Mouse (Mus musculus) MEL (cell line): Measurements from ENCODE around the gene Gpr137. TPM values are rescaled to one million over a fixed set of nuclear protein-coding genes. Genes with fewer than 3 reads are reported as not detected.
A peak's percentile ranks its signal among the peaks of the same experiment; 100 is the strongest.

Source experiments
- DNase-seq: peaks from one replicate; pipeline ENCODE4 v3.0.0; 2011; ENCODE audit warnings: low read depth, low spot score
- H3K27ac ChIP-seq: 2 replicates; pipeline ENCODE4 v1.5.1; 2012; ENCODE audit warnings: low read depth, mild to moderate bottlenecking, control low read depth, low read length, moderate library complexity; ENCODE audit not compliant: control insufficient read depth
- H3K27me3 ChIP-seq, 2 experiments: fragments of 150-350 bp in 1 of 2; sonication (generic) in 1 of 2; 2 replicates each; pipeline ENCODE4 v1.6.1; 2012; ENCODE audit warnings: low read length in 2 of 2, mild to moderate bottlenecking in 2 of 2, improper control_type of control experiment in 1 of 2, moderate library complexity in 1 of 2; ENCODE audit not compliant: insufficient read depth in 2 of 2, control insufficient read depth in 1 of 2
- H3K36me3 ChIP-seq, 2 experiments: 2 replicates each; pipeline ENCODE4 v1.6.1; 2012 to 2014; ENCODE audit warnings: low read length in 2 of 2, improper control_type of control experiment in 1 of 2, inconsistent platforms in 1 of 2, mild to moderate bottlenecking in 1 of 2; ENCODE audit not compliant: insufficient read depth in 2 of 2, control insufficient read depth in 1 of 2
- H3K4me1 ChIP-seq, 2 experiments: fragments of 150-350 bp in 1 of 2; sonication (generic) in 1 of 2; 2 replicates each; pipeline ENCODE4 v1.6.1; 2012; ENCODE audit warnings: low read length in 2 of 2, improper control_type of control experiment in 1 of 2, mild to moderate bottlenecking in 1 of 2; ENCODE audit not compliant: insufficient read depth in 2 of 2, control insufficient read depth in 1 of 2
- H3K4me3 ChIP-seq, 2 experiments: fragments of 150-350 bp in 1 of 2; sonication (generic) in 1 of 2; 2 replicates each; pipeline ENCODE4 v1.5.1; 2012; ENCODE audit warnings: low read depth in 2 of 2, low read length in 2 of 2, mild to moderate bottlenecking in 2 of 2, moderate library complexity in 2 of 2, control low read depth in 1 of 2, improper control_type of control experiment in 1 of 2; ENCODE audit not compliant: control insufficient read depth in 1 of 2, insufficient read depth in 1 of 2
- H3K79me2 ChIP-seq: 2 replicates; pipeline ENCODE4 v1.6.1; 2012; ENCODE audit warnings: mild to moderate bottlenecking, low read length, moderate library complexity; ENCODE audit not compliant: control insufficient read depth, poor library complexity, insufficient read depth
- H3K9ac ChIP-seq: 2 replicates; pipeline ENCODE4 v1.6.1; 2012; ENCODE audit warnings: low read depth, mild to moderate bottlenecking, control low read depth, low read length, moderate library complexity; ENCODE audit not compliant: control insufficient read depth, poor library complexity, severe bottlenecking
- H3K9me3 ChIP-seq: fragments of 150-350 bp; sonication (generic); replicated peaks from 2 replicates; pipeline ENCODE4 v1.6.1; 2012; ENCODE audit warnings: mild to moderate bottlenecking, low read length, improper control_type of control experiment, moderate library complexity; ENCODE audit not compliant: insufficient read depth
- JUND ChIP-seq: IDR thresholded peaks from 2 replicates; pipeline ENCODE4 v1.6.1; 2011; ENCODE audit warnings: low read depth, mild to moderate bottlenecking, improper control_type of control experiment, low read length
- MEF2A ChIP-seq: IDR thresholded peaks from 2 replicates; pipeline ENCODE4 v1.6.1; 2014; ENCODE audit warnings: low read depth, mild to moderate bottlenecking, inconsistent platforms, low read length, improper control_type of control experiment; ENCODE audit not compliant: poor library complexity, insufficient replicate concordance, severe bottlenecking; ENCODE audit errors: extremely low read depth
- MYC ChIP-seq: IDR thresholded peaks from 2 replicates; pipeline ENCODE4 v1.6.1; 2011; ENCODE audit warnings: low read depth, mild to moderate bottlenecking, low read length, improper control_type of control experiment, moderate library complexity
- NELFE ChIP-seq: IDR thresholded peaks from 2 replicates; pipeline ENCODE4 v1.6.1; 2011; ENCODE audit warnings: low read depth, low read length, improper control_type of control experiment
- ZKSCAN1 ChIP-seq: IDR thresholded peaks from 2 replicates; pipeline ENCODE4 v1.6.1; 2012; ENCODE audit warnings: low read depth, mild to moderate bottlenecking, inconsistent platforms, low read length, improper control_type of control experiment, moderate library complexity
- polyA plus RNA-seq, 2 experiments: library from polyadenylated mRNA; stranded (reverse) in 1 of 2; unstranded in 1 of 2; fragments of >175 nt in 1 of 2; fragments of >200 nt in 1 of 2; gene quantifications; 2 replicates each; pipeline versions ENCODE4 v1.2.1 to v1.2.4; 2012; ENCODE audit warnings: low replicate concordance in 2 of 2, low read depth in 1 of 2; ENCODE audit not compliant: insufficient read length in 2 of 2, insufficient read depth in 1 of 2, missing spikeins in 1 of 2
- total RNA-seq: library from RNA; depleted of rRNA; stranded (reverse); fragments of 300-350 nt; gene quantifications from 2 replicates; pipeline ENCODE4 v1.2.3, GENCODE M21; 2012; rRNA removed

Gene Gpr137
- total and polyA plus RNA-seq, 3 experiments, result 27.1 to 35.3 TPM; not detected in 1

DNA sequence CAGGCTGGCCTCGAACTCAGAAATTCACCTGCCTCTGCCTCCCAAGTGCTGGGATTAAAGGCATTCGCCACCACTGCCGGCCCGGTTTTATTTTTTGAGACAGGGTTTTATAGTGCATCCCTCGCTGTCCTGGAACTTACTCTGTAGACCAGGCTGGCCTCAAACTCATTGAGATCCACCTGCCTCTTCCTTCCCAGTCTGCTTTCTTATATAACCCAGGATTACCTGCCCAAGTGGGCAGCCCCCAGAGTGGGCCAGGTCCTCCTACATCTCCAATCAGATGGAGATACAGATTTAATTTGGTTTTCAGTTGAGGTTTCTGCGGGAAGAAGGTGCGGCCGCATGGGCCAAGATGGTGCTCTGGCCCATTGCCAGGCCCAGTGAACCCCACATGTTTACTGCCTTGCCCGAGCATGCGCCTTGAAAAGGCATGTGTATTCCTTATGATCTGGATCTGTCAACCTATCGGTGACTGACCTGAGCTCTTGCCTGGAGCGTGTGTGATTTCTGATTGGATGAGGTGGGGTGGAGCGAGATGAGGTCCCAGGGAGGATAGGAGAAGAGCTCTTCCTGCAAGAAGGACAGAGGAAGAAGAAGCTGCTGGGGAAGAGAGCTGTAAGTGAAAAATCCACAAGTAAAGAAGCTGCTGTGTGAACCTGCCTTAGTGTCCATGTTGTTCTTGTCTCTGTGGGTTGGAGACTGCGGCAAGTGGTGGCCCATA lies 48.4 kb downstream of the Gpr137 start (continued):
- no peak for TF ChIP-seq ZKSCAN1
- TF ChIP-seq MEF2A, result no peak

DNA sequence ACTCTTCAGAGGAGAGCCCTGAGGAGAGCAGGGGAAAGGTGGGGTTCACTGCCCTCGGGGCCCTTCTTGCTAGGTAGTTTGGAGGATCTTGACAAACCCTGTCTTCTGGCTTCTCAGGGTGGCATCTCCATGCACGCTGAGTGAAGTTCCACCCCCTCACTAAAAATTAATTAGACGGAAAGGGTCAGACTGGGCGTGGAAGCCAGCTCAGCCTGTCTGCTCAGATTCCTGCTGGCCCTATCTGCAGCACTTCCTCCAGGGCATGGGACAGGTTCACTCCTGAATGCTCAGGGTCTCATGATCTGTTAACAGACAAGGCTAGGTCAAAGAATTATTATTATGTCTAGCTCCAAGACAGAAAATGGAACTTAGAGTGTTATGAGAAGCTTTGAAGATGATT lies 49.8 kb downstream of the Gpr137 start:
- peak; percentile 45 for DNase-seq
- no peak for TF ChIP-seq MYC
- 0 out of 2 replicates have a peak, but pooled peaks have one; percentile 26 for TF ChIP-seq NELFE
- no peak for TF ChIP-seq JUND
- Histone ChIP-seq H3K79me2 (peaks cover 8% of the 10 kb centered on the region), H3K9me3 (no peaks in the 10 kb centered on the region), H3K4me1 (peaks cover 3 to 20% of the 10 kb centered on the region in 2 experiments), H3K4me3 (no peak overlapping the region), H3K9ac (peak overlapping the region; percentile 40; the same call in 1 of the 2 replicates), H3K27me3 (no peaks in the 10 kb centered on the region), H3K27ac (no peak overlapping the region), H3K36me3 (peaks cover 0 to 15% of the 10 kb centered on the region in 2 experiments; a peak in 2 of 4 replicates)

Other genes starting within 250 kb of the Gpr137 start
- 4.7 and 4.9 TPM in 2 replicates for gene Rps6ka4, start 101.8 kb downstream of the Gpr137 start, total RNA-seq
- 1 to 10 TPM in 1 of 2 experiments, not detected in 1; 7.3 TPM for gene Rps6ka4, start 101.8 kb downstream of the Gpr137 start, polyA plus RNA-seq
- gene Ccdc88b, start 84.3 kb downstream of the Gpr137 start, total RNA-seq, result 32.4 and 38.7 TPM in 2 replicates
- gene Ccdc88b, start 84.3 kb downstream of the Gpr137 start, polyA plus RNA-seq, result 10 to 100 TPM in 1 of 2 experiments, not detected in 1; 59.8 TPM
- gene Trmt112, start 32.8 kb downstream of the Gpr137 start, total RNA-seq, result 285 and 294 TPM in 2 replicates
- gene Trmt112, start 32.8 kb downstream of the Gpr137 start, polyA plus RNA-seq, result 100 to 1,000 TPM in 1 of 2 experiments, not detected in 1; 319 TPM
- gene Prdx5, start 32.4 kb downstream of the Gpr137 start, total RNA-seq, result 127 and 130 TPM in 2 replicates
- 100 to 1,000 TPM in 1 of 2 experiments, not detected in 1; 246 TPM for gene Prdx5, start 32.4 kb downstream of the Gpr137 start, polyA plus RNA-seq
- gene Esrra, start 20.7 kb downstream of the Gpr137 start, total RNA-seq, result 30.5 and 40.9 TPM in 2 replicates
- 10 to 100 TPM in 1 of 2 experiments, not detected in 1; 32.5 TPM for gene Esrra, start 20.7 kb downstream of the Gpr137 start, polyA plus RNA-seq
- gene Catsperz, start 17.1 kb downstream of the Gpr137 start, total RNA-seq, result 0.65 TPM in 1 of 2 replicates, not detected in the other
- gene Catsperz, start 17.1 kb downstream of the Gpr137 start, polyA plus RNA-seq, result 1 to 10 TPM in 1 of 2 experiments, not detected in 1; 2.4 TPM
- 0.15 TPM in 1 of 2 replicates, not detected in the other for gene Kcnk4, start 8.0 kb downstream of the Gpr137 start, total RNA-seq
- 1 to 10 TPM in 1 of 2 experiments, not detected in 1; 1.8 TPM for gene Kcnk4, start 8.0 kb downstream of the Gpr137 start, polyA plus RNA-seq
- 37.7 and 51.7 TPM in 2 replicates for gene Bad, start 619 bp downstream of the Gpr137 start, total RNA-seq
- gene Bad, start 619 bp downstream of the Gpr137 start, polyA plus RNA-seq, result 10 to 100 TPM in 1 of 2 experiments, not detected in 1; 69.7 TPM
- gene Ppp1r14b, start 32.5 kb upstream of the Gpr137 start, total RNA-seq, result 448 and 467 TPM in 2 replicates
- gene Ppp1r14b, start 32.5 kb upstream of the Gpr137 start, polyA plus RNA-seq, result 100 to 1,000 TPM in 1 of 2 experiments, not detected in 1; 349 TPM
- 12.6 and 13.0 TPM in 2 replicates for gene Plcb3, start 34.0 kb upstream of the Gpr137 start, total RNA-seq
- gene Plcb3, start 34.0 kb upstream of the Gpr137 start, polyA plus RNA-seq, result 10 to 100 TPM in 1 of 2 experiments, not detected in 1; 30.8 TPM
- 51.4 and 53.9 TPM in 2 replicates for gene Fkbp2, start 38.0 kb upstream of the Gpr137 start, total RNA-seq
- 100 to 1,000 TPM in 1 of 2 experiments, not detected in 1; 167 TPM for gene Fkbp2, start 38.0 kb upstream of the Gpr137 start, polyA plus RNA-seq
- 11.2 and 11.5 TPM in 2 replicates for gene Vegfb, start 45.2 kb upstream of the Gpr137 start, total RNA-seq
- gene Vegfb, start 45.2 kb upstream of the Gpr137 start, polyA plus RNA-seq, result 10 to 100 TPM in 1 of 2 experiments, not detected in 1; 67.6 TPM
- gene Dnajc4, start 50.1 kb upstream of the Gpr137 start, total RNA-seq, result 3.2 and 4.2 TPM in 2 replicates
- gene Dnajc4, start 50.1 kb upstream of the Gpr137 start, polyA plus RNA-seq, result 10 to 100 TPM in 1 of 2 experiments, not detected in 1; 12.9 TPM
- gene Nudt22, start 53.6 kb upstream of the Gpr137 start, total RNA-seq, result 23.8 and 32.1 TPM in 2 replicates
- 10 to 100 TPM in 1 of 2 experiments, not detected in 1; 30.8 TPM for gene Nudt22, start 53.6 kb upstream of the Gpr137 start, polyA plus RNA-seq
- 1.2 and 1.8 TPM in 2 replicates for gene Trpt1, start 53.7 kb upstream of the Gpr137 start, total RNA-seq
- 1 to 10 TPM in 1 of 2 experiments, not detected in 1; 2.3 TPM for gene Trpt1, start 53.7 kb upstream of the Gpr137 start, polyA plus RNA-seq
- 295 and 329 TPM in 2 replicates for gene Fermt3, start 77.0 kb upstream of the Gpr137 start, total RNA-seq
- 100 to 1,000 TPM; 244 to 327 TPM for gene Fermt3, start 77.0 kb upstream of the Gpr137 start, polyA plus RNA-seq
- gene Stip1, start 97.5 kb upstream of the Gpr137 start, total RNA-seq, result 281 and 284 TPM in 2 replicates
- 100 to 1,000 TPM; 370 to 430 TPM for gene Stip1, start 97.5 kb upstream of the Gpr137 start, polyA plus RNA-seq
- 1.9 and 4.5 TPM in 2 replicates for gene Macrod1, start 114.3 kb upstream of the Gpr137 start, total RNA-seq
- 10 to 100 TPM in 1 of 2 experiments, not detected in 1; 15.7 TPM for gene Macrod1, start 114.3 kb upstream of the Gpr137 start, polyA plus RNA-seq
- gene Flrt1, start 163.2 kb upstream of the Gpr137 start, total RNA-seq, result 0.03 TPM in 1 of 2 replicates, not detected in the other
- gene Flrt1, start 163.2 kb upstream of the Gpr137 start, polyA plus RNA-seq, result not detected